In genomic region chr2:18756144-18756543, GRCm38 (mm10) we compare ENCODE assay signal across 11 mouse cellular contexts.
A peak's percentile ranks its signal among the peaks of the same experiment; 100 is the strongest.
DNase-seq lines count a peak whose midpoint lies in the region; ATAC-seq and TF ChIP-seq lines count a peak whose summit lies in the region.
"Had no signal": no experiment of that assay in that cellular context is flagged by ENCODE, and none has a peak within 500 bp of the region (broad histone marks: within the 10 kb centered on the region; RNA-seq: fewer than 3 reads in every experiment).

No protein-coding gene starts in this region.

- H3K9me3 ChIP-seq in midbrain, postnatal 0 days (ENCODE audit: low read length) = no peaks in the 10 kb centered on the region
- no peaks in the 10 kb centered on the region for H3K9me3 ChIP-seq in midbrain, embryonic 15.5 days
- no peaks in the 10 kb centered on the region for H3K9me3 ChIP-seq in stomach, postnatal 0 days (ENCODE audit: control insufficient read depth, low read length)
- H3K9me3 ChIP-seq: embryonic facial prominence, embryonic 12.5 days had no signal

- no peak overlapping the region for H3K9ac ChIP-seq in midbrain, postnatal 0 days (replicated peaks; ENCODE audit: low read length, poor library complexity, severe bottlenecking)
- H3K9ac ChIP-seq in midbrain, embryonic 15.5 days = no peak overlapping the region
- no peak overlapping the region for H3K9ac ChIP-seq in stomach, postnatal 0 days (ENCODE audit: low read length)
- H3K9ac ChIP-seq: embryonic facial prominence, embryonic 12.5 days had no signal

- H3K4me2 ChIP-seq in midbrain, postnatal 0 days (ENCODE audit: low read depth, low read length, poor library complexity, severe bottlenecking) = no peak overlapping the region
- H3K4me2 ChIP-seq in midbrain, embryonic 15.5 days = no peak overlapping the region
- no peak overlapping the region for H3K4me2 ChIP-seq in stomach, postnatal 0 days (replicated peaks; ENCODE audit: low read depth)
- H3K4me2 ChIP-seq: embryonic facial prominence, embryonic 12.5 days had no signal

- peak; percentile 18 to 20 for DNase-seq in heart, adult 9 months (ENCODE audit: low spot score in 2 of 2)
- DNase-seq in heart, postnatal 36 days = no peak
- DNase-seq in midbrain, postnatal 0 days (ENCODE audit: low spot score) = peak; percentile 59
- DNase-seq in stomach, postnatal 0 days (ENCODE audit: low spot score) = no peak
- DNase-seq in gastrocnemius, postnatal 10 days = no peak
- DNase-seq: thymus, adult 2 months had no signal

- no peak for ATAC-seq in midbrain, postnatal 0 days (ENCODE audit: low FRiP score)
- ATAC-seq in midbrain, embryonic 15.5 days (replicated peaks) = no peak
- peak; percentile 82 for ATAC-seq in common myeloid progenitor, adult 5-6 weeks (replicated peaks; ENCODE audit: low read depth, poor library complexity, severe bottlenecking)
- ATAC-seq in stomach, postnatal 0 days (ENCODE audit: low FRiP score, low TSS enrichment) = no peak
- ATAC-seq in megakaryocyte, adult 5-6 weeks (ENCODE audit: poor library complexity, severe bottlenecking) = no peak

- no peaks in the 10 kb centered on the region for H3K4me1 ChIP-seq in midbrain, postnatal 0 days (ENCODE audit: insufficient read depth, low read length)
- H3K4me1 ChIP-seq in midbrain, embryonic 15.5 days = no peaks in the 10 kb centered on the region
- H3K4me1 ChIP-seq in stomach, postnatal 0 days (replicated peaks; ENCODE audit: control insufficient read depth, insufficient read depth) = no peaks in the 10 kb centered on the region
- H3K4me1 ChIP-seq: embryonic facial prominence, embryonic 12.5 days had no signal

- no peak for TF ChIP-seq EP300 in stomach, postnatal 0 days (optimal IDR thresholded peaks at IDR 0.05)

- intact Hi-C loops in heart, postnatal 36 days (cut with DNase I) = no loop called here

- TF ChIP-seq CTCF in midbrain, postnatal 0 days (IDR thresholded peaks at IDR 0.05) = peak; percentile 27
- TF ChIP-seq CTCF in stomach, postnatal 0 days (IDR thresholded peaks at IDR 0.05; ENCODE audit: low read depth) = peak; percentile 46

- no peaks in the 10 kb centered on the region for H3K36me3 ChIP-seq in midbrain, postnatal 0 days (ENCODE audit: insufficient read depth, low read length)
- H3K36me3 ChIP-seq in midbrain, embryonic 15.5 days (replicated peaks) = no peaks in the 10 kb centered on the region
- H3K36me3 ChIP-seq in stomach, postnatal 0 days (ENCODE audit: control insufficient read depth, insufficient read depth, low read length) = no peaks in the 10 kb centered on the region
- H3K36me3 ChIP-seq: embryonic facial prominence, embryonic 12.5 days had no signal

- no peak overlapping the region for H3K27ac ChIP-seq in midbrain, postnatal 0 days (ENCODE audit: low read depth, low read length)
- no peak overlapping the region for H3K27ac ChIP-seq in midbrain, embryonic 15.5 days
- no peak overlapping the region for H3K27ac ChIP-seq in stomach, postnatal 0 days (replicated peaks)
- H3K27ac ChIP-seq: embryonic facial prominence, embryonic 12.5 days; macrophage had no signal

- 53% methylated on average over 2 of the region's 2 CpGs for WGBS in midbrain, postnatal 0 days
- WGBS in midbrain, embryonic 15.5 days = 65% methylated on average over 2 of the region's 2 CpGs
- 33% methylated on average over 2 of the region's 2 CpGs for WGBS in stomach, postnatal 0 days

- no peak overlapping the region for H3K4me3 ChIP-seq in midbrain, postnatal 0 days (ENCODE audit: low read depth, low read length)
- H3K4me3 ChIP-seq in midbrain, embryonic 15.5 days = no peak overlapping the region
- H3K4me3 ChIP-seq in stomach, postnatal 0 days (ENCODE audit: low read depth, low read length) = no peak overlapping the region
- H3K4me3 ChIP-seq: embryonic facial prominence, embryonic 12.5 days had no signal

- H3K27me3 ChIP-seq in midbrain, postnatal 0 days (ENCODE audit: insufficient read depth, low read length) = no peaks in the 10 kb centered on the region
- H3K27me3 ChIP-seq in midbrain, embryonic 15.5 days (replicated peaks) = no peaks in the 10 kb centered on the region
- no peaks in the 10 kb centered on the region for H3K27me3 ChIP-seq in stomach, postnatal 0 days (ENCODE audit: control insufficient read depth, insufficient read depth, low read length)
- H3K27me3 ChIP-seq: embryonic facial prominence, embryonic 12.5 days had no signal

Comparison
In these comparisons a context has a peak if more than half of its experiments do, and no peak if none do; other contexts are left out.
1. DNase-seq: peak in heart, adult 9 months (2 of 2) and midbrain, postnatal 0 days (single experiment); none in heart, postnatal 36 days (0 of 2), stomach, postnatal 0 days (single experiment) and gastrocnemius, postnatal 10 days (single experiment).